Mouse (Mus musculus) R1 (cell line): ENCODE results near the gene Dmrt3.
A peak's percentile ranks its signal among the peaks of the same experiment; 100 is the strongest.

Source experiments
- DNase-seq: peaks from one replicate; pipeline ENCODE4 v3.0.0-alpha.2; 2018; ENCODE audit warnings: low read depth, low spot score

The Dmrt3 gene

DNA sequence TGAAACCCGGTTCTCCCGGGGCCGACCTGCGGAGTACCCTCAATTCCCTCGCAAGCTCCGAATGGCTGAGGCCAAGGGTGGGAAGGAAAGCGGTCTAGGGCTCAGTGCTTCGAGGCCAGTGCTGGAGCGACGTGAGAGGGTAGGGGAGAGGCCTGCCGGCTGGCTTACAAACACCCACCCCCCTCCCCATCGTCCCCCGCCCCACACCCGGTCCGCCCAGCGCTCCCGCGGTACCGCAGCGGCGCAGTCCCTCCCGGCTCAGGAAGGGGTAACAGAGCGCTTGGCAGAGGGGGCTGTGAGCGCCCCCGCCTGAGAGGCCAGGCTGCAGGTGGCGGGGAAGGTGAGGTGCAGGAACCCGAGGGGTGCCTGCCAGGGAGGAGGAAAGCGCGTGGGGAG lies at the start of gene Dmrt3:
Gene Dmrt3 (plus strand): TSS at position 287 of the 396 bp plus-strand sequence.
- peak; percentile 67 for DNase-seq

DNA sequence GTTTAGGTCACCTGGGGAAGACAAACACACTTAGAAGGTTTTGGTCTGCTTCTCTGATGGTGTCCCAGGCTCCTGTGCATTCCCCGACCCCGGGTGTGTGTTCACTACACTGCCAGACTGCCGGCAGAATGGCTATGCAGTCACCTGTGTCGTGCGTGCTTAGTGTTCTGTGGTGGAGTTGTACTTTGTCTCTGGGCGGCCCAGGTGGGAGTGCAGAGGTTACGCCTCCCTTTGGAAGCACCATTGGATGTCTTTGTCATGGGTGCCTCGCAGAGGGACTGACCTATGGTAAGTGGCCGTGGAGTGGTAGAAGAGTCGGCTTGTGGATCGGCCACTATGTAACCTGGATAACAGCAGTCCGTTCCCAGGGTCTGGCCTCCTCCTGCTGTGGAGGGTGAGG lies 45.7 kb upstream of the Dmrt3 start:
- DNase-seq, result no peak

DNA sequence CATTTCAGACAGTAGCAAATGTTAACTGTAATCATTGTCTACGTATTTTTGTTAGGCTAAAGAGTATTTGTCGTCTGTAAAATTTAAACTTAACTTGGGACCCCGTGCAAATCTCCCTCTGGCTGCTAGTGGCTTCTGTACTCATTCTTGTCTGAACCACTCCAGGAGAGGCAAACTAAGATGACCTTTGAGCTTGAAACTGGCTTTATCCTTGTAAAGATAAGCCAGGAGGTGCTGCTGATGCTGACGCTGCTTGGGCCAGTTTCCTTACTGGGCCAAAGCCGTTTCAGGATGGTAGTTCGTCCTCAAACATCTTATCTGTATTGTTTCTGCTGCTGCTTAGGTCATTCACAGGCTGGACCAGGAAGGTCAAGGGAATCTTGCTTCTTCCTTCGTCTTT lies 40.3 kb upstream of the Dmrt3 start:
- no peak for DNase-seq

DNA sequence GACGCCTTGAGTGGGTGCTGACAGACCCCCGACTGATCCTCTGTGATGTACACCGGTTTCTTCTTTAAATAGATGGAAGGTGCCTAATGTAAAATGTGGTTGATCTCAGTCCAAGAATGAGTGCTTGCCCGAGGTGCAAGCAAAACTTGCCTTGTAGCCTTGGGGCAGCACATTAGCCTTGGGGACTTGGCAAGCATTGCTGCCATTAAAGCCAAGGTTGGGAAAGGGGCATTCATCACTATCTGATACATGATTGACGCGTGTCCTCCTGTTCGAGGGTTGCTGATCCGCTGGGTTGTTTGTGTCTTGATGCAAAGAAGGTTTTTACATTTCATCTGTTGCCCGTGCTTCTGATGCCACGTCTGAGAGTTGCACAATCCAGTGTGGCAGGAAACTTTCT lies 35.7 kb upstream of the Dmrt3 start:
- DNase-seq, result no peak

DNA sequence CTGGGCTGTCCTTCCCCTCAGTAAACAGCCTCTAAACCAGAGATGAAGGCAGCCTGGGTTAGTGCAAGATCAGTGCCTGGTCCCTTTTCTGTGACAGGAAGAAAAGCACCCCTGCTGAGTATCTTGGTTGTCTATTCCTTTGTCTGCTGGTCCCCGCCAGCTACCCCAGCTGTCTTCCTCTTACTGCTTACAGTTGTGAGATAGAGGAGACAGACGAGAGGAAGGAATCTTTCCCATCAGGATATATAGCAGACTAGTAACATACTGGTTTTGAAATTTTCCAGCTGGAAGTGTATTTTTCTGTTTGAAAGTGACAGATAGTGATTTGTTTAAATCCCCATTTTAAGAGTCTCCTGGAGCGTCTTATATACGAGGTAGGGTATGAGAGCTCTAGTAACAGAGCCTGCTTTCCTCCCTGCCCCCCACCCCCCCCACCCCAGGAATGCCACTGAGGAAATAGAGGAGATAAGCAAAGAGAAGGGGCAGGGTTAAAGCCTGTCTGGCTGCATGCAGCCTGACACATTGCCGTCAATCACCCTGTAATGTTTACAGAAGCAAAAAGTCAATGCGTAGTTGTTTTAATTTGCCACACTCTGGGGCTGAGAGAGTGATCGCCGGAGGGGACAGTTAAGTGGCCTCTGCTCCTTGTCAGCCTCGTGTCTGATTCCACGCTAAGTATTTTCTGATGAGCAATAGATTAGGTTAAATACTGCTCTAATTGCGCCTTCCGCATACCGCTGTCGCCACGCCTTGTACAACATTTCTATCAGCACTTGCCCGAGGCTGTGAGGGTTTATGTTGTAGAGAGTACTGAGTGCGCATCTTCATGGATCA lies 34.9 kb upstream of the Dmrt3 start:
- peak; percentile 51 for DNase-seq

DNA sequence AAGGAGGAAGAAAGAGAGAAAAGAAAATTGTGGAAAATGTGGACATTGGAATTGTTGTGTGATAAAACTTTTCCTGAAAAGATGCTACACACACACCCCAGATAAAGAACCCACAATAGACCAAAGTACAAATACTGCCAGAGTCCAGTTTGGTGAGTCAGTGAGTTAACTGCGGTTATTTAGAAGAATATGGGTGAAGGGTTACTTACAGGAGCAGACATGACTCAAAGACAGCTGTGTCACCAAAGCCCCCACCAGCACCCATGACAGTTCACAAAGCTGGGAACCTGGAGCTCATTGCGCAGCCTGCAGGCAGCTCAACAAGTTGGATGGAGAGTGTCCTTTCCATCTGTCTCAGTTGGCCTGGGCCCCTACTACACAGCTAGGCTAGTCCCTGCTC lies 31.7 kb upstream of the Dmrt3 start:
- no peak for DNase-seq

DNA sequence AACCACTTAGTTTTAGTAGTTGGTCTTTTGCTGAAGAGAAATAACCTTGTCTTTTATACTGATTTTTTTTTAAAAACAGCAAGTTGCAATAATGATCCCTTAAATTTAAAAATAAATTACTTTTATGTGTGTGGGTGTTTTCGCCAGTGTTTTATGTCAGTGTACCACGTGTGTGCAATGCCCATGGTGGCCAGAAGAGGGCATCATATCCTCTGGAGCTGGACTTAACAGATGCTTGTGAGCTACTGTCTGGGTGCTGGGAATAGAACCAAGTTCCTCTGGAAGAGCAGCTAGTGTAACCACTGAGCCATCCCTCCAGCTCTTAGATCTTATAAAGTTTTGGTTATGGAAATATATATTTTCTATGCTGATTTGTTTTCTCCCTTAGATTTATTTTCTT lies 30.7 kb upstream of the Dmrt3 start:
- peak; percentile 74 for DNase-seq

DNA sequence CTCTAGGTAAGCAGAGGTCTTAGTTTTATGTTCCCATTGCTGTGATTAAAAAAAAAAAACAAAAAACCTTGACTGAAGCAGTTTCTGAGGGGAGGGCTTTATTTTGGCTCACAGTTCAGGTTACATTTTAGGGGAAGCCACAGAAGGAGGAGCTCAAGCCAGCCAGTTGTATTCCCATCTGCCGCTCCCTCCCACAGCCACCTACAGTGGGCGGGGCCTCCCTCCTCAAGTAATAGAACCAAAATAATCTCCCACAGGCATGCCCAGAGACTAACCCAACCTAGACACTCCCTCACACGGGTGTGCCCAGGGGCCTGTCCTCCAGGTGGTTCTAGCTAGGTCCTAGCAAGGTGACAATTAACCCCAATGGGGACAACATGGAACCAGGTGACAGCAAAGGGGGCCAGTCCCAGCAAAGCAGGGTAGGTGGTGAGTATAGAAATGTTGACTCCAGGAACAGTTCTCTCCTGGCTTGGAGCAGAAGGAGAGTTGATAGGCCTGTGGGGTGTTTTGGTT lies 12.3 kb upstream of the Dmrt3 start:
- peak; percentile 54 for DNase-seq

DNA sequence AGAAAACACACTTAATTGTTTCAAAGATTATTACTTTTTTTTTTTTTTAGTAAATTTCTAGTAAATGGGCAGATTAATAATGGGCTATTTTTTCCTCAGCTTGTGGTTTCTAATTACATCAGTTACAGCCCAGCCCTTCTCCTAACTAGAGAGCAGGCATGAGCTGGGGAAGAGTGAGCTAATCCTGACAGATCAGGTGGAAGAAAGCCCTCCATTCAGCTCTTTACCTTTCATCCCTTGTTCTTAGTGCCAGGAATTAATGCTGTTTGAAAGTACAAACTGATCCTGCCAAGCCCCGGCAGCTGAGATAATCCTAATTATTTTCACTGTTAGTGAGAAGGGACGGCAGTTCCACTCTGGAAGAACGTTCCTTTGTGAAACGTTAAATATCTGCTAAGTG lies 11.5 kb upstream of the Dmrt3 start:
- no peak for DNase-seq

DNA sequence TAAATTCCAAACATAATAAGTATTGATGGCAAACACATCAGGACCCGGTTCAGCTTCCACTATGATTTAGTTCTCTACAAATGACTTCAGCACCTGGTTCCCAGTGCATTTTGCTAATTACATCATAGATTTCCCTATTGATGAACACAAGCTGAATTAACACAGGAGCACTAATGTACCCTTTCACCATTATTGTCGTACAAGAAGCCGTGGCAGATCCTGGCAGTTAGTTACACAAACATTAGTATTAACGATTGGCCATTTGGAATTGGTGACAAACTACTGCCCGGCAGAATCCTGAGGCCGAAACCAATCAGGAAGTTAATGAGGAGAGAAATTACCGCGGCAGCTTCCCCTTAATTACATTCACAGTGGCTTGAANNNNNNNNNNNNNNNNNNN lies 8.1 kb upstream of the Dmrt3 start:
- DNase-seq, result no peak

DNA sequence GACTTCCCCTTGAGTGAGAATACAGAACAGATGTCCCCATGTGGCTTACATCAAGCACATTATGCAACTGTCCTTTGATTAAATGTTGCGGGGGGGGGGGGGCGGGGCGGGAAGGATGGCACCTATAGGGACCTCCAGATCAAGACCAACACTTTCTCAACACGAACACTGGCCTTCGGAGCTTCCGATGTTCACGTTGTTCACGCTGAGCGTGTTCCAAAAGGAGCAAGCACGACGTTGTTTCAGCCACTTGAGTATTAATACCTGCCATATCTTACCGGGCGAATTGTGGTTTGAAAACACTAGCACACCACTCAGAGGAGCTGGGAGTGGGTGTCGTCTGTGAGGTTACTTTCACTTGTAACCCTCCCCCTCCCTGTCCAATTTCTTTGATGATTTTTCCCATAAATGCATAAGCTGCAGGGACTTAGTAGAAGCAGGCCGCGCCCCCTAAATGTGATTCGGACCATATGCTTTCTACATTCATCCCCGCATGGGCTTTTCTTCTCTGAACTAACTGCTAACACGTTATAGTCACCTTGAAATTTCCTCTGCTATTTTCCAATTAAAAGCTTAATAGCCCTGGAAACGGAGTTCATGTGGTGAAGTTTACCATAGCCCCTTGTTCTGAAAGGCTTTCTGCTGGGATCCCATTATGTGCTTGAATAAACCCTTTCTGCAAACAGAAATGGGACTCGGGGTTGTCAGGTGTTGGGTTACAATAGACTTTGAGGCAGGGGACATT lies 2.5 kb upstream of the Dmrt3 start:
- DNase-seq, result no peak

DNA sequence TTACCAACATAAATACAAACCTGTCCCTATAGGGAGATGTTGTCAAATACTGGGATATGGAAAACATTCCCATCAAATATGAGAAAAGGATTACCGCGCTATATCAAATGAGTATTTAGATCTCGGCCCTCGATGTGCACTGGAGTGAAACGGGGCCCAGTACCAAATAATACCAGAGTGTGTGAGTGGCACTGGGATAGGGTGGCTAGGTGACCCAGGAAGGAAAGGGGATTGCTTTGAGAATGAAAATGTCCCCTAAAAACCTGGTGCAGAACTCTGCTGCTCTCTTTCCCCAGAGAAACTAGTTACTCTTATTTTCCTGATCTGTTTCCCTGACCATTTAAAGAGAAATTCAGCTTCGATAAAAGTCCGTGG lies 1.9 kb upstream of the Dmrt3 start:
- DNase-seq, result no peak

DNA sequence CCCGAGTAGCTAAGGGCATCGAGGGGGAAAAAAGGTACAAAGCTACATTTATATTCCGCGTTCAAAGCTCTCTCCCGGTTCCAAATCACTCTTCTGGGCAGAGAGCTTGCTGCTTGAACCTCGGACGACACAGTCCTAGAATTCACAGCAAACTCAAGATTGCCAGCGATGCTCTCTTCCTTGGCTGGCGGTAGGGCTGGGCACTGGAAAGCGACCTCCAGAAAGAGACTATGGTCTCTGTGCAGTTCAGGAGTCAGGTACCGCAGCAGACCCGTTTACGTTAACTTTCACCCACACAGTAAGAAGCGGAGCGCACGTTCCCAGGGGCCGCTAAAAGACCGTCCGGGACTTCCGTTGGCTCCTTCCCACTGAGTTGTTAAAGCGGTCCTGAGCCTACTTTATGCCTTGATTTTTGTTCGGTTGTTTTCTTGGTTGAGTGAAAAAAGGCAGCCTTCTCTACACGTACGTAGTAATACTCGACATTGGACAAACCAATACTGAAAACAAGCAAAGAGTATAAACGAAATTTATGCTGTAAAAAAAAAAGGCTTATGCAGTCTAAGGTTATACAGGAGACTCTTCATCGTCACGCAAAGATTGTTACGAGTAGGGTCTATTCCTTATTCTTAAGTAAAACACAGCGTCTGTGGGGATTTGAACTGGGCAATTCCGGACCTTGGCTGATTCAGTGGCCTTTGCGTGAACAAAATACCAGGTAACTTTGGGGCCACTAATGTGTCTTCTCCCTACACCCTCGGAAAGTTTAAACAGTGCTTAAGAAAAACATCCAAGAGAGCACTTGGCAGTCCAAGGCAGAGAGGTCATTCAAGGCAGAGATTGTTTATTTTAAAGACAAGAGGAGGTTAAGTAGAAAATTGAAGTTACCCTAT lies 895 bp upstream of the Dmrt3 start:
- peak; percentile 38 for DNase-seq

DNA sequence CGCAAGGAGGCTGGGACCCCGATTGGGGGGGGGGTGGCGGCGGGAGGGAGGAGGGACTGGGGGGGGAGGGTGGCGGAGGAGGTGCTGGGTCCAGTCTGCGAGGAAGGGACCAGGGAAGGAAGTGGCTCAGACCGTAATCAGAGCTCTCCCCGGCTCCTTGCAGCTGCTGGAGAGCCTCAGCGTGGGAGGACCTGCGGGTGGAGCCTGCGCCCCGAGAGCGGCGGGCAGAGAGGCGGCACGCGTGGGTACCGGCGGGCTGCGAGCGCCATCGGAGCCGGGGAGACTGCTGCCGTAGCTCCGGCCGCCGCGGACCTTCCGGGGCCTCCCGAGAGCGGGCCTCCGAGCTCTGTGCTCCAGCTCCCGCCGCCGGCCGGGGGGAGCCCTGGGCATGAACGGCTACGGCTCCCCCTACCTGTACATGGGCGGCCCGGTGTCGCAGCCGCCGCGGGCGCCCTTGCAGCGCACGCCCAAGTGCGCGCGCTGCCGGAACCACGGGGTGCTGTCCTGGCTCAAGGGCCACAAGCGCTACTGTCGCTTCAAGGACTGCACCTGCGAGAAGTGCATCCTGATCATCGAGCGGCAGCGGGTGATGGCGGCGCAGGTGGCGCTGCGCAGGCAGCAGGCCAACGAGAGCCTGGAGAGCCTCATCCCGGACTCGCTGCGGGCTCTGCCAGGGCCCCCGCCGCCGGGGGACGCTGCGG lies 460 bp downstream of the Dmrt3 start:
- DNase-seq, result peak; percentile 76

DNA sequence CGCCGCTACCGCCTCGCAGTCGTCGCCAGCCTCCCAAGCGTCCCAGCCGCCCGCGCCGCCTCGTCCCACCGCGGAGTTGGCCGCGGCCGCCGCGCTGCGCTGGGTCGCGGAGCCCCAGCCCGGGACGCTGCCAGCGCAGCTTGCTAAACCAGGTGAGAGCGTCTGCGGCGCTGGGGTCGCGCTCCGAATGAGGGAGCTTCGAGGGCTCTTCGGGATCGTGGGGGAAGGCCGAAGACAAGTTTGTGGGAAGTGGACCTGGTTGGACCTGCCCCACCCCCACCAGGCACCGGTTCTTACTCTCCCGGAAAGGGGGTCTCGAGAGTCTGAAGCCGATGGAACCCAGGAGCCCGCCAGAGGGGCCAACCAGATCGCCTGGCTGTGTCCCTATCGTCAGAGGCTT lies 1.0 kb downstream of the Dmrt3 start:
- DNase-seq, result peak; percentile 38

DNA sequence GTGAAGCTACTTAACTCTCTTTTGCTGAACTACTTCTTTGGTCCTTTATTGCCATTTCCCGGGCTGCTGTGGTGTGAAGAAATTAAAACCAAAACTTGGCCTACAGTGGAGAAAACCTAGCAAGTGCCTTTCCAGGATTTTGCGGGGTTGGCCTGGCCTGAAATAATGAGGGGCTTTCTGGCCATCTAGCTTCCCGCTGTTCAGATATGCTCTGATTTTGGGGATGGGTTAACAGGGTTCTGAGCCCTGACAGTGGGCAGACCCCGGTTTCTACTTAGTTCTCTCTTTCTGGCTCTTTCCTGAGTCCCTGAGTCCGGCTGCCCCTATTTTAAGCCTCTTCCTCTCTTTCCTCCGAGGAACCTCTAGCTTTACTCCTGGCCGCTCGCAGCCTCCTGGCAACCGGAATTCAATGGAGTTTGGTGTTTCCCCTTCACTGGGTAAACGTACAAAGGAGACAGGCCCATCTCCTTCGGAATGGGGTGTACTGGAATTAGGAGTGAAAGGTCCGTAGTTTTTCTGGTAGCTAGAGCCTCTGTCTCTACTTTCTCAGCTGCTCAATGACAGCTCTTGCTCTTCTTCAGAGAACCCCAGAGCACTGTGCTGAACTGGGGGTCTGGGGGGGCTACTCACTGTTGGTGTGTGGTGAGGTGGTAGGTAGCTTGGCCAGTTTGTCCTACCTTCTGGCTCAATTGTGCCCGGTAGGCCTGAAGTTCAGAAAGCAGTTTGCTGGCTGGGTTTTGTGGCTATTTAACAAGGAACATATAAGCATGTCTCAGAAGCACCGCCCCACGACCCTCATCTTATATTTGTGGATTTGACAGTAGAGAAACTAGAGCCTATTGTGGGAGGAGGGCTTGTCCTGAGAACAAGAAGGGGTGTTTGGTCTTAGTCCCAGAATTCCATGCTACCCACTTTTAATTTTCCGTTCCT lies 2.0 kb downstream of the Dmrt3 start:
- DNase-seq, result no peak

DNA sequence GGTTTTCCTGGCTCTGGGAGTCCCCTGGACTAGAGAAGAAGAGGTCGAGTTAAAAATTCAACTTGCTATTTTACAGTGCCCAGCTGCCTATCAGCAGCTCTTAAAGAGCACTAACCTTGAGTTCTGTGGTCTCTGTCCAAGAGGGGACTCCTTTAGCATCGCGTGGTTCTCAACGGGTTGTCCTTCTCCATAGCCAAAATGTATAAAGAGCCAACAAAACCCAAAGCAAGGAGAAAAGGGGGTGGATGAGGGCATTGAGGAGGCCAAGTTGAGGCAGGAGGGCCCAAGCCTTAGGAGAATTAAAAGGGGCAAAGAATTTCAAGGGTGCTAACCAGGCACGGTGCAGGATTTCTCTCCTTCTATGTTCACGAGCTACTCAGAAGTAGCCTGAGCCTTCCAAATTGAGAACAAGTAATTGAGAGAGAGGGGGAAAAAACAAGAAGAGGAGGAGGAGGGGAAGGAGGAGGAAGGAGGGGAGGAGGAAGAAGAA lies 2.8 kb downstream of the Dmrt3 start:
- DNase-seq, result no peak

DNA sequence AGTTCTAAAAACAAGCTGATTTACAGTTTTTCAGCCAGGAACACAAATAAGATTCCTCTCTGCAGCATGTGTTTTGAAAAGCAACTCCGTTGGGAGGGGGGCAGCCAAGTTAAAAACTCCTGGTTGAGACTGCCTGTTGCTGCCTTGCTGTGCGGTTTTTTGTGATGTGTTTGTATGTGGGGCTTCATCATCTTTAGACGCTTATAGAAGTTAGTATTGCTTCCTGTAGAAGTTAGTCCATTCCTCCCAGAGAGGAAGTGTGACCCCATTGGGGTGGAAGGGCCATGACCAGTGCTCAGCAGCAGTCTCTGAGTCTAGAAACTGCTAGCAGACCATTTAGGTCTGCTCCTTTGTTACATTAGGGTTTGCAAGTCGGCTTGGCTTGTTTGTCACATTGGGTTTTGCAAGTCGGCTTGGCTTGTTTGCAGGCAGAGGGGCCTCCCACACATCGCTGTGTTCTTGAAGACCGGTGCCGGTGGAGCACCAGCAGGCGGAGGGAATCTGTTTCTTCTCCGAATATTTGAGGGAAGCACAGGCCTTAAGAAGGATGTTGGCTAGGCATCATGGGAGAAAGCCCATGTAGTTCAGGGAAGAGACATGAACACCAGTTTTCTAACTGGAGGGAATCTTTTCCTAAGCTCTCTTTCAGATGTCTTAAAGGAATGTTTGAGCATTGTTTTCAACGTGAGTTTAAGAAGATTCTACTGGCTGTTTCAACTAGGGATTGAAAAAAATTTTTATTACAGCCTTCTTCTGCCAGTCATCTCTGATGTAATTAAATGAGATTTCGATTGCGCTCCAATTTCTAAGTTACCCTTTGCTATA lies 3.6 kb downstream of the Dmrt3 start:
- no peak for DNase-seq

DNA sequence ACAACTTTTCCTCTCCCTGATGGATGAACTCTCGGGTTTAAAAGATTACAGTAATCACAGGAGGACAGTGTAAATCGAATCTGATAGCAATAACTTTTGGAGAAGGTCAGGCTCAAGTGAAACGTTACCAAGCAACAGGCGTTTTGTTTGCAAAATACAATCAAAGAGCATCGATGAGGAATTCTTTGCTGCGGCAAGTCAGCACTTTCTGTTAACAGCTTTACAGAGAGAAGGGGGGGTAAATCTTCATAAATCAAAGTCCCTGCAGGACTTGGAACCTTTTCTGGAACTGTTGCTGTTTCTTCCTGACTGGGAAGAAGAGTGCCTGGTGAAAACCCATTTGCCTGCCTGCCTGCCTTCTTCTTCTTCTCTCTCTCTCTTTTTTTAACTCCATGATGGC lies 5.8 kb downstream of the Dmrt3 start:
- DNase-seq, result no peak
